Mouse (Mus musculus) E14TG2a.4 (cell line): ENCODE measurements around the gene Stard10.

Experiments used
- CTCF ChIP-seq: conservative IDR thresholded peaks from 2 replicates; pipeline ENCODE4 v1.5.1; 2014; ENCODE audit warnings: low read length
- NANOG ChIP-seq: IDR thresholded peaks from 2 replicates; pipeline ENCODE4 v1.6.1; 2014; ENCODE audit warnings: borderline replicate concordance, low read length, mixed read lengths
- POU5F1 ChIP-seq: IDR thresholded peaks from 2 replicates; pipeline ENCODE4 v1.6.1; 2014; ENCODE audit warnings: low read length, borderline replicate concordance

GRCm38 (mm10) chr7:101337401-101337800, 20.5 kb downstream of the Stard10 start:
- TF ChIP-seq CTCF (no peak), NANOG (no peak), POU5F1 (no peak)
